In genomic region chr8:12383979-12384890, GRCm38 (mm10) we compare ENCODE assay signal across 11 mouse cellular contexts. TPM values are rescaled to one million over a fixed set of nuclear protein-coding genes. Genes with fewer than 3 reads are reported as not detected.
DNase-seq lines count a peak whose midpoint lies in the region; ATAC-seq lines count a peak whose summit lies in the region.
"Had no signal": no experiment of that assay in that cellular context is flagged by ENCODE, and none has a peak within 500 bp of the region (broad histone marks: within the 10 kb centered on the region; RNA-seq: fewer than 3 reads in every experiment).

No protein-coding gene starts in this region.

- H3K9ac ChIP-seq in hindbrain, embryonic 14.5 days, result no peak overlapping the region
- H3K9ac ChIP-seq in midbrain, embryonic 13.5 days (replicated peaks), result peak overlapping the region; percentile 72; the same call in 1 of the 2 replicates

- peak; percentile 41; the same call in 1 of the 2 replicates for ATAC-seq in hindbrain, embryonic 14.5 days (ENCODE audit: low FRiP score)
- ATAC-seq in midbrain, embryonic 13.5 days, result peak; percentile 52

- H3K4me3 ChIP-seq in heart, embryonic 10.5 days, result peak overlapping the region; percentile 51
- H3K4me3 ChIP-seq in hindbrain, embryonic 14.5 days (replicated peaks; ENCODE audit: low read length), result peak overlapping the region; percentile 30
- H3K4me3 ChIP-seq in midbrain, embryonic 13.5 days (replicated peaks), result peak overlapping the region; percentile 44
- H3K4me3 ChIP-seq: erythroblast, embryonic 14.5 days had no signal

- peaks cover 26% of the 10 kb centered on the region for H3K4me1 ChIP-seq in heart, embryonic 10.5 days
- no peaks in the 10 kb centered on the region for H3K4me1 ChIP-seq in hindbrain, embryonic 14.5 days (replicated peaks; ENCODE audit: control insufficient read depth, insufficient read depth, low read length)
- H3K4me1 ChIP-seq in midbrain, embryonic 13.5 days (replicated peaks), result peaks cover 57% of the 10 kb centered on the region

- H3K4me2 ChIP-seq in hindbrain, embryonic 14.5 days (replicated peaks), result peak overlapping the region; percentile 56
- peak overlapping the region; percentile 66 for H3K4me2 ChIP-seq in midbrain, embryonic 13.5 days (replicated peaks)

- under 1% methylated on average over 34 of the region's 34 CpGs for WGBS in heart, embryonic 10.5 days
- under 1% methylated on average over 34 of the region's 34 CpGs for WGBS in hindbrain, embryonic 14.5 days
- under 1% methylated on average over 34 of the region's 34 CpGs for whole genome bisulfite sequencing in midbrain, embryonic 13.5 days

- H3K9me3 ChIP-seq in heart, embryonic 10.5 days, result no peaks in the 10 kb centered on the region
- H3K9me3 ChIP-seq in hindbrain, embryonic 14.5 days (ENCODE audit: control insufficient read depth, low read length), result no peaks in the 10 kb centered on the region
- H3K9me3 ChIP-seq in midbrain, embryonic 13.5 days, result no peaks in the 10 kb centered on the region

- no peak overlapping the region for H3K27ac ChIP-seq in heart, embryonic 10.5 days
- peak overlapping the region; percentile 78; the same call in 1 of the 2 replicates for H3K27ac ChIP-seq in hindbrain, embryonic 14.5 days
- H3K27ac ChIP-seq in midbrain, embryonic 13.5 days, result peak overlapping the region; percentile 80; the same call in 1 of the 2 replicates

- H3K36me3 ChIP-seq in heart, embryonic 10.5 days, result no peaks in the 10 kb centered on the region
- H3K36me3 ChIP-seq in hindbrain, embryonic 14.5 days (replicated peaks; ENCODE audit: control insufficient read depth, insufficient read depth), result no peaks in the 10 kb centered on the region
- H3K36me3 ChIP-seq in midbrain, embryonic 13.5 days, result no peaks in the 10 kb centered on the region

- peak; percentile 75 for DNase-seq in heart, embryonic 10.5 days (ENCODE audit: low spot score)
- DNase-seq in heart, adult 9 months (ENCODE audit: low spot score in 2 of 2), result no peak
- peak; percentile 59 for DNase-seq in embryo, embryonic 10 days (ENCODE audit: low spot score)
- DNase-seq in hindbrain, embryonic 14.5 days (ENCODE audit: low spot score), result no peak
- no peak for DNase-seq in right cerebral cortex, postnatal 36 days (ENCODE audit: low spot score in 2 of 2)
- no peak for DNase-seq in layer of hippocampus, postnatal 25 days (ENCODE audit: extremely low spot score in 1 of 2, low spot score in 1 of 2)
- no peak for DNase-seq in cerebellum, adult 9-10 months

- H3K27me3 ChIP-seq in heart, embryonic 10.5 days (ENCODE audit: insufficient read depth, poor library complexity, severe bottlenecking), result peaks cover 98% of the 10 kb centered on the region
- peaks cover 91% of the 10 kb centered on the region for H3K27me3 ChIP-seq in hindbrain, embryonic 14.5 days (ENCODE audit: control insufficient read depth, insufficient read depth, low read length)
- H3K27me3 ChIP-seq in midbrain, embryonic 13.5 days, result peaks cover 94% of the 10 kb centered on the region

RNA-seq across cellular contexts. Expression of gene Sox1, which starts 10.9 kb away (rescaled TPM):
- polyA plus RNA-seq in heart, embryonic 10.5 days (2016; fragmentation: Nextera tagmentation; extraction: Ambion mirVana), result not detected in 2 replicates
- polyA plus RNA-seq in hindbrain, embryonic 14.5 days (2014; fragmentation: Nextera tagmentation; extraction: Ambion mirVana), result 1.9 and 2.5 TPM in 2 replicates
- 3.1 and 3.6 TPM in 2 replicates for polyA plus RNA-seq in midbrain, embryonic 13.5 days (2015; fragmentation: Nextera tagmentation; extraction: Ambion mirVana)
- total RNA-seq in layer of hippocampus, postnatal 25 days (2021), result 10 to 100 TPM; 10.8 to 11.6 TPM
- total RNA-seq: CH12.LX; neutrophil, adult 5-6 weeks had no signal

Comparison
In these comparisons a context has a peak if more than half of its experiments do, and no peak if none do; other contexts are left out.
1. DNase-seq: peak in heart, embryonic 10.5 days (single experiment) and embryo, embryonic 10 days (single experiment); none in heart, adult 9 months (0 of 2), hindbrain, embryonic 14.5 days (single experiment), right cerebral cortex, postnatal 36 days (0 of 2), layer of hippocampus, postnatal 25 days (0 of 2) and cerebellum, adult 9-10 months (single experiment).
2. Peak in every context shown above with its lines, with median percentiles within 50 percentile points of each other: H3K4me3 ChIP-seq.